Mouse (Mus musculus): Measurements from ENCODE around the gene Myocd. TPM values are rescaled to one million over a fixed set of nuclear protein-coding genes. Genes with fewer than 3 reads are reported as not detected.

Gene Myocd
- polyA plus RNA-seq, 1 experiment, result not detected

GRCm38 (mm10) chr11:65139030-65139429, 130.8 kb downstream of the Myocd start:
- TF ChIP-seq POLR2A (IDR thresholded peaks at IDR 0.05; ENCODE audit: insufficient read depth, low read depth, low read length) (no peak), CTCF (IDR thresholded peaks at IDR 0.05; ENCODE audit: insufficient read depth, low read depth, low read length) (no peak)
- no peak overlapping the region for H3K4me3 ChIP-seq (ENCODE audit: insufficient read depth, low read depth, low read length)
- H3K27ac ChIP-seq (ENCODE audit: insufficient read depth, low read depth, low read length), result no peak overlapping the region
- 89% methylated on average over 3 of the region's 3 CpGs for WGBS
- peaks cover 2% of the 10 kb centered on the region; the same call in 1 of the 2 replicates for H3K4me1 ChIP-seq (ENCODE audit: control insufficient read depth, insufficient read depth, low read length)

- no peak overlapping the region for H3K27ac ChIP-seq (ENCODE audit: insufficient read depth, low read depth, low read length)
- H3K4me3 ChIP-seq (ENCODE audit: insufficient read depth, low read depth, low read length), result no peak overlapping the region
- TF ChIP-seq CTCF (IDR thresholded peaks at IDR 0.05; ENCODE audit: insufficient read depth, low read depth, low read length) (no peak), POLR2A (IDR thresholded peaks at IDR 0.05; ENCODE audit: insufficient read depth, low read depth, low read length) (no peak)
- peaks cover 2% of the 10 kb centered on the region; the same call in 1 of the 2 replicates for H3K4me1 ChIP-seq (ENCODE audit: control insufficient read depth, insufficient read depth, low read length)
- 80% methylated on average over 2 of the region's 2 CpGs for WGBS
Observed at GRCm38 (mm10) chr11:65137145-65137652, 132.6 kb downstream of the Myocd start.

GRCm38 (mm10) chr11:65135251-65135739, 134.5 kb downstream of the Myocd start:
- 80% methylated on average over 8 of the region's 8 CpGs for WGBS
- peaks cover 2% of the 10 kb centered on the region; the same call in 1 of the 2 replicates for H3K4me1 ChIP-seq (ENCODE audit: control insufficient read depth, insufficient read depth, low read length)
- TF ChIP-seq CTCF (IDR thresholded peaks at IDR 0.05; ENCODE audit: insufficient read depth, low read depth, low read length) (no peak), POLR2A (IDR thresholded peaks at IDR 0.05; ENCODE audit: insufficient read depth, low read depth, low read length) (no peak)
- no peak overlapping the region for H3K4me3 ChIP-seq (ENCODE audit: insufficient read depth, low read depth, low read length)
- H3K27ac ChIP-seq (ENCODE audit: insufficient read depth, low read depth, low read length), result no peak overlapping the region

DNA sequence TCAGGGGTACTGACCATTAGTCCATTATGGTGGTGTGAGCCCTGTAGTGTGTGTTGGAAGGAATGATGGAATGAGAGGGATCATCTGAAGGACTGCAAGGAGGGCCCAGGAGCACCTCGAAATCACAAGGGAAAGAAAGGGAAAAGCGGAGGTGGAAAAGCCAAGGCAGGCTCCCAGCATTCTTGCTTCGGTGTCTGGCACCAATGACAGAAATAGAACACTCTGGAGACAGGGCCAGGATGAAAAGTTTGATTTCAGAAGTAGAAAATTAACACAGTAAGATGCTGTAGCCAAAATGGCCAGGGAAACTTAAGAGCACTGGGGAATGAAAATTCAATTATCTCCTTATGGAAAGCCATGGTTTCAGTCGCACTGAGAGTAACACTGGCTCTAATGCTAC, 136.1 kb downstream of the Myocd start:
- Histone ChIP-seq H3K4me3 (ENCODE audit: insufficient read depth, low read depth, low read length) (no peak overlapping the region), H3K4me1 (ENCODE audit: control insufficient read depth, insufficient read depth, low read length) (peaks cover 2% of the 10 kb centered on the region; the same call in 1 of the 2 replicates), H3K27ac (ENCODE audit: insufficient read depth, low read depth, low read length) (no peak overlapping the region)
- WGBS, result 87% methylated on average over 4 of the region's 4 CpGs
- TF ChIP-seq CTCF (IDR thresholded peaks at IDR 0.05; ENCODE audit: insufficient read depth, low read depth, low read length), result no peak
- no peak for TF ChIP-seq POLR2A (IDR thresholded peaks at IDR 0.05; ENCODE audit: insufficient read depth, low read depth, low read length)

- Histone ChIP-seq H3K4me3 (ENCODE audit: insufficient read depth, low read depth, low read length) (no peak overlapping the region), H3K27ac (ENCODE audit: insufficient read depth, low read depth, low read length) (no peak overlapping the region), H3K4me1 (ENCODE audit: control insufficient read depth, insufficient read depth, low read length) (peaks cover 7% of the 10 kb centered on the region)
- WGBS, result 82% methylated on average over 4 of the region's 4 CpGs
- no peak for TF ChIP-seq POLR2A (IDR thresholded peaks at IDR 0.05; ENCODE audit: insufficient read depth, low read depth, low read length)
- no peak for TF ChIP-seq CTCF (IDR thresholded peaks at IDR 0.05; ENCODE audit: insufficient read depth, low read depth, low read length)
Observed at GRCm38 (mm10) chr11:65129110-65129509, 140.7 kb downstream of the Myocd start.

DNA sequence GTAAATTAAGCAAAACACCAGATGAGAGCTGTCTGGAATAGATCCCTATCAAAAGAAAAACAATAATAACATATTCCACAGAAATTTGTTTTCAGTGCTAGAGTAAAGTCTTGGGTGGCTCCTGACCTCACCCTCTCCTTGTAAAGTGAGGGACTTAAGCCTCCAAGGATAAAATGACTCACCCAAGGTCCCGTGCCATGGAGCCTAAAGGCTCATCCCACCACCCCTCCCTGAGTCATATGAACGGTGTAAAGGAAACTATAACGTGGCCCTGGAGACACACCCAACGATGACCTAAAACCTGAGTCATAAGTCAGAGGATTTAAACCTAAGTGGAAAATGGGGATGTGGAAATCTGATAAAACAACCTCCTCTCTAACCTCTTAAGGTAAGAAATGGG, 141.1 kb downstream of the Myocd start:
- 52% methylated on average over 4 of the region's 4 CpGs for WGBS
- peaks cover 7% of the 10 kb centered on the region for H3K4me1 ChIP-seq (ENCODE audit: control insufficient read depth, insufficient read depth, low read length)
- TF ChIP-seq CTCF (IDR thresholded peaks at IDR 0.05; ENCODE audit: insufficient read depth, low read depth, low read length) (no peak), POLR2A (IDR thresholded peaks at IDR 0.05; ENCODE audit: insufficient read depth, low read depth, low read length) (no peak)
- no peak overlapping the region for H3K27ac ChIP-seq (ENCODE audit: insufficient read depth, low read depth, low read length)
- H3K4me3 ChIP-seq (ENCODE audit: insufficient read depth, low read depth, low read length), result no peak overlapping the region

GRCm38 (mm10) chr11:65126566-65126965, 143.2 kb downstream of the Myocd start:
- Histone ChIP-seq H3K4me1 (ENCODE audit: control insufficient read depth, insufficient read depth, low read length) (peaks cover 7% of the 10 kb centered on the region), H3K4me3 (ENCODE audit: insufficient read depth, low read depth, low read length) (no peak overlapping the region), H3K27ac (ENCODE audit: insufficient read depth, low read depth, low read length) (no peak overlapping the region)
- TF ChIP-seq POLR2A (IDR thresholded peaks at IDR 0.05; ENCODE audit: insufficient read depth, low read depth, low read length) (no peak), CTCF (IDR thresholded peaks at IDR 0.05; ENCODE audit: insufficient read depth, low read depth, low read length) (no peak)
- 81% methylated on average over 9 of the region's 9 CpGs for whole genome bisulfite sequencing

Other genes starting within 250 kb of the Myocd start
- not detected in 2 replicates for gene 1700086D15Rik, start 110.1 kb downstream of the Myocd start, polyA plus RNA-seq (2012; ENCODE audit: insufficient read depth, insufficient read length, low replicate concordance, missing spikeins)
- not detected in 2 replicates for gene Arhgap44, start 107.0 kb downstream of the Myocd start, polyA plus RNA-seq (2012; ENCODE audit: insufficient read depth, insufficient read length, low replicate concordance, missing spikeins)

All from olfactory bulb, adult 2 months (tissue).